Mouse (Mus musculus) cortical plate, adult 2 months (tissue): Measurements from ENCODE around the gene Gps2. TPM values are rescaled to one million over a fixed set of nuclear protein-coding genes. Genes with fewer than 3 reads are reported as not detected.

Source experiments
- H3K27ac ChIP-seq: fragments of 200-500 bp; 2 replicates; pipeline ENCODE4 v1.5.1; 2012; ENCODE audit warnings: low read length, control low read depth, inconsistent platforms; ENCODE audit not compliant: insufficient read depth
- H3K4me1 ChIP-seq: fragments of 200-500 bp; 2 replicates; pipeline ENCODE4 v1.6.1; 2011; ENCODE audit warnings: low read length; ENCODE audit not compliant: control insufficient read depth, insufficient read depth
- H3K4me3 ChIP-seq: fragments of 200-500 bp; 2 replicates; pipeline ENCODE4 v1.5.1; 2011; ENCODE audit warnings: mild to moderate bottlenecking, low read length, control low read depth; ENCODE audit not compliant: insufficient read depth
- CTCF ChIP-seq: fragments of 200-500 bp; IDR thresholded peaks from 2 replicates; pipeline ENCODE4 v1.5.1; 2011; ENCODE audit warnings: mild to moderate bottlenecking, control low read depth, low read length; ENCODE audit not compliant: insufficient read depth; ENCODE audit errors: extremely low read depth
- POLR2A ChIP-seq: fragments of 200-500 bp; IDR thresholded peaks from 2 replicates; pipeline ENCODE4 v1.6.1; 2011; ENCODE audit warnings: mild to moderate bottlenecking, low read length, control low read depth; ENCODE audit not compliant: insufficient read depth; ENCODE audit errors: extremely low read depth
- polyA plus RNA-seq: library from polyadenylated mRNA; depleted of rRNA; stranded (reverse); fragments of >200 nt; gene quantifications from 2 replicates; pipeline ENCODE4 v1.2.3, GENCODE M21; 2012

Gene Gps2
- polyA plus RNA-seq, 1 experiment = 55.2 TPM

DNA sequence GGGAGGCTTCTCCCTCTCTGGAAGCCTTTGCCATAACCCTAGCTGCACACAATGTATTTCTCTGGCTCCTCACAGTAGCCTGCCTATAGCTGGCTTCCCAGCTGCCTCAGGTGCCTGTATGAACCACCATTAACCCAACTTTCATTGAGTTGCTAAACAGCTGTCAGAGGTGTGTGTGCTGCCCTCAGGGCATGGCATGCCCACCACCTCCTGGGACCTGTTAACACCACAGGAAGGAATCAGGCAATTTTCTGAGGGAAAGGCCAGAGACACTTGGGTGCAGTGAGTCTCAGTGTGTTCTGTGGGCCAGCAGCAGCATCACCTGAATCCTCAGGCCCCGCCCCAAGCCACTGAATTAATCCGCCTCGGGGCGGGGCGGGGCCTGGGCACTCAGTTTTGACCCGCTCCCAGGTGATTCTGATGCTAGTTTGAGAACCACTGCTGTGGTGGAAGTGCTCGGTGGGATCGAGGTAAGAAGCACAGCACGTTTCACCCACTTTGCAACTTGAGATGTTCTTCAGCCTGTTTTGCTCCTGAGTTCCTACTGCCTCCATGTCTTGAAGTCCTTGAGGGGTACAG, 24.8 kb downstream of the Gps2 start:
- H3K4me3 ChIP-seq = no peak overlapping the region

GRCm38 (mm10) chr11:69939181-69939580, 25.5 kb downstream of the Gps2 start:
- TF ChIP-seq CTCF (no peak), POLR2A (no peak)
- no peak overlapping the region for H3K27ac ChIP-seq
- peaks cover 2% of the 10 kb centered on the region; the same call in 1 of the 2 replicates for H3K4me1 ChIP-seq
- H3K4me3 ChIP-seq = no peak overlapping the region

More for the DNA sequence above, 24.8 kb downstream of the Gps2 start:
- TF ChIP-seq CTCF (no peak), POLR2A (no peak)
- H3K4me1 ChIP-seq = peaks cover 2% of the 10 kb centered on the region; the same call in 1 of the 2 replicates
- H3K27ac ChIP-seq = no peak overlapping the region

DNA sequence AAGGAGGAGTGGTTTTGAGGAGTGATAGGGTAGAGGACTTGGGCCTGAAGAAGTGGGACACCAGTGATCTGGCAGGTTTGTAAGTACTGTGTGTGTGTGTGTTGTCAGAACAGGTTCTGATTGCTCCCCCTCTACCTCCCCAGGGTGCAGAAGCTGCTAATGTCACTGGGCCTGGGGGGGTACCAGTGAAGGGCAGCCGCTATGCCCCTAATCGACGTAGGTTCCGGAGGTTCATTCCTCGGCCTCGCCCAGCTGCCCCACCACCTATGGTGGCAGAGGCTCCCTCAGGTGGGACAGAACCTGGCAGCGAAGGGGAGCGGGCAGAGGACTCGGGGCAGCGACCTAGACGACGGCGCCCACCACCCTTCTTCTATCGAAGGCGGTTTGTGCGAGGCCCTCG, 26.0 kb downstream of the Gps2 start:
- H3K4me1 ChIP-seq = peaks cover 2% of the 10 kb centered on the region; the same call in 1 of the 2 replicates
- no peak overlapping the region for H3K4me3 ChIP-seq
- no peak for TF ChIP-seq CTCF
- TF ChIP-seq POLR2A = no peak
- H3K27ac ChIP-seq = no peak overlapping the region

- H3K4me1 ChIP-seq = peaks cover 2% of the 10 kb centered on the region; the same call in 1 of the 2 replicates
- H3K27ac ChIP-seq = no peak overlapping the region
- TF ChIP-seq POLR2A (no peak), CTCF (no peak)
- no peak overlapping the region for H3K4me3 ChIP-seq
Observed at GRCm38 (mm10) chr11:69940962-69941361, 27.3 kb downstream of the Gps2 start.

DNA sequence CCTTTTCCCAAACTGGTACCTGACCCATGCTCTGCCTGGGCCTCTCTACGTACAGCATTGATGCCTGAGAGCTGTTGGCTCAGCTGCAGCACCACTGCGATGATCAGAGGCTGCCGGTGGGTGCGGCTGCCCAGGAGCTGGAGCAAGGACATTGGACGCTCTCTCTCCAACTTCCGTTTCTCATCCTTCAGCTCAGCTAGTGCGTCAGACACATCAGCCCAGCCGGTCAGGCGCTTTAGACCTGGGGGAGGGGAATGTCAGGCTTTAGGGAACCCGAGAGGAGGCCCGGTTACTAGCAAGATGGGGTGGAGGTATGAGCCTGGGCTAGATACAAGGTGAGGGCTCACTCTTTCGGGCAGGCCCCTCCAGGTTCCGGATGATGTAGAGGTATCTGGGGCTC, 31.5 kb downstream of the Gps2 start:
- Histone ChIP-seq H3K27ac (no peak overlapping the region), H3K4me3 (no peak overlapping the region), H3K4me1 (no peaks in the 10 kb centered on the region)
- no peak for TF ChIP-seq POLR2A
- no peak for TF ChIP-seq CTCF

DNA sequence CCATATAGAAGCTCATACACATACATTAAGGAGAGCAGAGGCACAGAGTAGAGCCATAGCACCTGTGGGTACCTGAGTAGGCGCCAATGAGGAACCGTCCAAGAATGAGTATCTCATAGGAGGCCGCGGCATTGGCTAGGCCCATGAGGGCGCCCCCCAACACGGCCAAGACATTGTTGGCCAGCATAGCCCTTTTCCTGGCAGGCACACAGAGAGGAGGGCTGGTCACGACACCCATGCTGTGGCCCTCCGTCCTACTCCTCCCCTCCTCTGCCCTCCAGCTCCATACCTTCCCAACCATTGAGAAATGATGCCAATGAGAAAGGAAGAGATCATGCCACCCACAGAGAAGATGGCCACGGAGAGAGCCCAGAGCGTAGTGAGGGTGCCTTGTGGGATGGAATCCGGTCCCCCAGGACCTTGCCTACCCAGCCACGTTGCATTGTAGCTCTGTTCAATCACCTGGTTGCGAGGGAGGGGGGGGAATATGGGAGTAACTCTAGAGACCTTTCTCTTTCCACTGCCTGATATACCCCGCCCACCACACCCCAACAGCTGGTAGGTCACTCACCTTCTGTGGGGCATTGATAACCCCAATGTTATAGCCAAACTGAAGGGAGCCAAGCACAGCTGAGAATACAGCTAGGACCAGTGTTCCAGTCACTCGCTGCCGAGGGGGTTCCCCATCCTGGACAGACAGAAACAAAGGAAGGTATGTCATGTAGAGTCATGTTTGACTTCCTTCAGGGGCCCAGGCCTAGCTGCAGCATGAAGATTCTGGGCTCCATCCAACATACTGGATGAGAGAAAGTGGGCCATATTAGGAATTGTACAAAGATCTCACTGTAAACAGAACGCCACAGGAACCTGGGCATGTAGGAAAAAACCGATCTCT, 32.6 kb downstream of the Gps2 start:
- no peaks in the 10 kb centered on the region for H3K4me1 ChIP-seq
- H3K27ac ChIP-seq = no peak overlapping the region
- no peak overlapping the region for H3K4me3 ChIP-seq
- no peak for TF ChIP-seq CTCF
- no peak for TF ChIP-seq POLR2A

DNA sequence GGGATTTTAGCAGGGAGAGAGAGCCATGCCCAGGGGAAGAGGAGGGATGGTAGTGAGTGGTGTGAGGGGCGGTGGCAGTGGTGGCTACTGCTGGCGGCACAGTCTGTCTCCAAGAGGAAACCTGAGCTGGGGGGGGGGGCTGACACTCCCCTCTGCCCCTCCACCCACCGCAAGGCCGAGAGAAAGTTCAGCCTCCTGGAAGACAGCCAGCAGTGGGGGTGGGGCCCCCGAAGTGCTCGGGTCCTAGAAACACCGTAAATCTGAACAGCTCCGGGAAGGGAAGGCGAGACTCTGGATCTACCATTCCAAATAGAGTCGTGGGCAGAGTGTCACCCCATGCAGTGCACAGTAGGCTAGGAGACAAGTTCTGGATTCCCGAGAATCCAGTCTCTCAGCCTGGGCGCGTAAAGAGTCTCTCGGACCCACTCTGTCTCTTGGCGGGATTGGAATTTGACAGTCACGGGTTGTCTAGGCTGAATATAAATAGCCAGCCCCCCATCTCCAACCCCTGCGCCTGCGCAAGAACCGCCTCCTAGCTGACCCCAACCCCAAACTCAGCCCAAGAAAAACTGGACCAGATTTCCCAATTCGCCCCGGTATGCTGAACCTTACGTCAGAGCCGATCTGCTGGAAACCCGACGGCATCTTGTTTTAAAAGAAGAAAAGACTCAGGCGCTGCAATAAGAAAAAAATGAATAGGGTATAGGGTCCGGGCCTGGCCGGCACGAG, 33.8 kb downstream of the Gps2 start:
- Histone ChIP-seq H3K27ac (no peak overlapping the region), H3K4me3 (no peak overlapping the region), H3K4me1 (no peaks in the 10 kb centered on the region)
- no peak for TF ChIP-seq CTCF
- TF ChIP-seq POLR2A = no peak

DNA sequence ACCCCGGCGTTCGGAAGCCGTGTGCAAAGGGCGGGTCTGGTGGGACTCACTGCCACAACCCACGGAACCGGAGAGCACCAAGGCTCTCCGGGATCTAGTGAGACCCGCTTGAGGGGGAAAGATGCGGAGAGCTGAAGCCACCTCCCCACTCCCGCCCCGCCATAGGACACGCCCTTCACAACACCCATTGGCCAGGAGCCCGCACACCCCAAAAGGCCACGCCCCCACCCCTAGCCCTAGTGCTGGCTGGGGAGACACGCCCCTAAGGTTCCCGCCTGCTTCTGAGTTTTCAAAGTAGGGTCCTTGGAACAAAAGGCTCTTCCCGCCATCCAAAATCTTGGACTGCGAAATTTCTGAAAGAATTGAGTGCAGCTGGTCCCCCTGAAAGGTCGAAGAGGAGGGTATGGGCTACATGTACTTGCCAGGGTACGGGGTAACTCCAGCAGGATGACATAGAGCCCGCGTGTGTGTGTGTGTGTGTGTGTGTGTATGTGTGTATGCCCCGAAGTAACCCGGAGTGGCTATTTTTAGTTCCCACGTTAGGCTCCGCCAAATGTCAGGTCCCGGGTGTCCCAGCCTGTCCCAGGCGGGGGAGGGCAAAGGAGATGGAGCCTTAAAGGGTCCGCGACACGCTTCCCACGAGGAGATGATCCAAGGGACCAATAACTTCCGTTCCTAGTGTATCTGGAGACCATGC, 34.5 kb downstream of the Gps2 start, which contains the start of gene Slc2a4:
Gene Slc2a4 (minus strand): TSS at position 123 of the 697 bp plus-strand sequence.
- Histone ChIP-seq H3K27ac (no peak within 1 kb of the TSS), H3K4me3 (no peak within 1 kb of the TSS), H3K4me1 (no peaks in the 10 kb centered on the region)
- TF ChIP-seq POLR2A (no peak), CTCF (no peak)

- no peak overlapping the region for H3K27ac ChIP-seq
- TF ChIP-seq POLR2A = no peak
- TF ChIP-seq CTCF = peak; percentile 79
- H3K4me1 ChIP-seq = no peaks in the 10 kb centered on the region
- no peak overlapping the region for H3K4me3 ChIP-seq
Observed at GRCm38 (mm10) chr11:69948763-69949150, 35.1 kb downstream of the Gps2 start.

GRCm38 (mm10) chr11:69950807-69951459, 37.2 kb downstream of the Gps2 start:
- H3K27ac ChIP-seq = no peak overlapping the region
- TF ChIP-seq POLR2A (no peak), CTCF (no peak)
- H3K4me3 ChIP-seq = no peak overlapping the region
- no peaks in the 10 kb centered on the region for H3K4me1 ChIP-seq
